Mouse (Mus musculus) kidney, adult 2 months (tissue): ENCODE measurements around the gene Eps15l1. TPM values are rescaled to one million over a fixed set of nuclear protein-coding genes. Genes with fewer than 3 reads are reported as not detected.

Experiments used
- DNase-seq: peaks from one replicate; pipeline ENCODE4 v3.0.0; 2021
- H3K27ac ChIP-seq: fragments of 200-500 bp; 2 replicates; pipeline ENCODE4 v1.5.1; 2012; ENCODE audit warnings: low read depth, low read length, control low read depth, inconsistent platforms; ENCODE audit not compliant: insufficient read depth
- H3K27me3 ChIP-seq: fragments of 200-500 bp; replicated peaks from 2 replicates; pipeline ENCODE4 v1.6.1; 2012; ENCODE audit warnings: mild to moderate bottlenecking, moderate library complexity, low read length, inconsistent platforms; ENCODE audit not compliant: control insufficient read depth, insufficient read depth
- H3K36me3 ChIP-seq: fragments of 200-500 bp; 2 replicates; pipeline ENCODE4 v1.6.1; 2012; ENCODE audit warnings: mild to moderate bottlenecking, moderate library complexity, low read length, inconsistent platforms; ENCODE audit not compliant: control insufficient read depth, insufficient read depth
- H3K4me1 ChIP-seq: fragments of 200-500 bp; 2 replicates; pipeline ENCODE4 v1.6.1; 2011; ENCODE audit warnings: low read length; ENCODE audit not compliant: control insufficient read depth, insufficient read depth
- H3K4me3 ChIP-seq: fragments of 200-500 bp; 2 replicates; pipeline ENCODE4 v1.5.1; 2011; ENCODE audit warnings: mild to moderate bottlenecking, low read depth, low read length, control low read depth; ENCODE audit not compliant: insufficient read depth
- CTCF ChIP-seq: fragments of 200-500 bp; conservative IDR thresholded peaks from 2 replicates; pipeline ENCODE4 v1.5.1; 2011; ENCODE audit warnings: low read depth, mild to moderate bottlenecking, control low read depth, low read length, moderate library complexity, mixed read lengths; ENCODE audit not compliant: insufficient read depth, insufficient read length
- POLR2A ChIP-seq: fragments of 200-500 bp; IDR thresholded peaks from one replicate; pipeline ENCODE4 v1.6.1; 2011; ENCODE audit warnings: low read depth, low read length, control low read depth
- WGBS: fragments of 180-500 bp; shearing (Covaris S2); methylation state at CpG from one replicate; pipeline ENCODE4 v1.1.7; 2018; 5-methylcytosine and 5-hydroxymethylcytosine counted together
- polyA plus RNA-seq: library from polyadenylated mRNA; depleted of rRNA; stranded (reverse); fragments of >200 nt; gene quantifications from 2 replicates; pipeline ENCODE4 v1.2.3, GENCODE M21; 2012

Eps15l1 gene
- polyA plus RNA-seq, 1 experiment = 30.3 TPM

- DNase-seq = peak; percentile 85
- no peaks in the 10 kb centered on the region for H3K36me3 ChIP-seq
- peak overlapping the region; percentile 31; the same call in 1 of the 2 replicates for H3K4me3 ChIP-seq
- 61% methylated on average over 7 of the region's 7 CpGs for whole genome bisulfite sequencing
- no peak for TF ChIP-seq CTCF
- TF ChIP-seq POLR2A = peak; percentile 35
- no peaks in the 10 kb centered on the region for H3K4me1 ChIP-seq
- H3K27ac ChIP-seq = peak overlapping the region; percentile 68
- no peaks in the 10 kb centered on the region for H3K27me3 ChIP-seq
Measured at GRCm38 (mm10) chr8:72363457-72363856, 57.8 kb downstream of the Eps15l1 start.

- Histone ChIP-seq H3K4me1 (no peaks in the 10 kb centered on the region), H3K27me3 (no peaks in the 10 kb centered on the region), H3K4me3 (no peak overlapping the region), H3K27ac (peak overlapping the region; percentile 42; the same call in 1 of the 2 replicates), H3K36me3 (no peaks in the 10 kb centered on the region)
- WGBS = 90% methylated on average over 4 of the region's 4 CpGs
- TF ChIP-seq POLR2A (no peak), CTCF (no peak)
- no peak for DNase-seq
Measured at GRCm38 (mm10) chr8:72362754-72363153, 58.5 kb downstream of the Eps15l1 start.

- Histone ChIP-seq H3K4me1 (no peaks in the 10 kb centered on the region), H3K27ac (no peak overlapping the region), H3K27me3 (no peaks in the 10 kb centered on the region), H3K36me3 (no peaks in the 10 kb centered on the region), H3K4me3 (no peak overlapping the region)
- TF ChIP-seq CTCF (no peak), POLR2A (no peak)
- DNase-seq = peak; percentile 30
Measured at GRCm38 (mm10) chr8:72360162-72360561, 61.1 kb downstream of the Eps15l1 start.

- Histone ChIP-seq H3K27me3 (no peaks in the 10 kb centered on the region), H3K4me1 (peaks cover 15% of the 10 kb centered on the region), H3K4me3 (no peak overlapping the region), H3K27ac (no peak overlapping the region), H3K36me3 (no peaks in the 10 kb centered on the region)
- 88% methylated on average over 3 of the region's 3 CpGs for WGBS
- DNase-seq = no peak
- no peak for TF ChIP-seq POLR2A
- no peak for TF ChIP-seq CTCF
Measured at GRCm38 (mm10) chr8:72356593-72356992, 64.7 kb downstream of the Eps15l1 start.

GRCm38 (mm10) chr8:72354272-72354671, 67.0 kb downstream of the Eps15l1 start:
- Histone ChIP-seq H3K36me3 (no peaks in the 10 kb centered on the region), H3K4me1 (peaks cover 15% of the 10 kb centered on the region), H3K27me3 (no peaks in the 10 kb centered on the region), H3K27ac (peak overlapping the region; percentile 82), H3K4me3 (no peak overlapping the region)
- no peak for TF ChIP-seq POLR2A
- no peak for TF ChIP-seq CTCF
- 25% methylated on average over 11 of the region's 11 CpGs for WGBS
- peak; percentile 83 for DNase-seq

- no peak for DNase-seq
- H3K27me3 ChIP-seq = no peaks in the 10 kb centered on the region
- no peak overlapping the region for H3K4me3 ChIP-seq
- peak overlapping the region; percentile 82 for H3K27ac ChIP-seq
- peaks cover 15% of the 10 kb centered on the region for H3K4me1 ChIP-seq
- 70% methylated on average over 7 of the region's 7 CpGs for WGBS
- H3K36me3 ChIP-seq = no peaks in the 10 kb centered on the region
- TF ChIP-seq CTCF (no peak), POLR2A (no peak)
Measured at GRCm38 (mm10) chr8:72353700-72354045, 67.6 kb downstream of the Eps15l1 start.

- 38% methylated on average over 8 of the region's 8 CpGs for WGBS
- DNase-seq = peak; percentile 77
- TF ChIP-seq CTCF (no peak), POLR2A (no peak)
- Histone ChIP-seq H3K4me3 (no peak overlapping the region), H3K4me1 (peaks cover 15% of the 10 kb centered on the region), H3K36me3 (no peaks in the 10 kb centered on the region), H3K27ac (peak overlapping the region; percentile 82), H3K27me3 (no peaks in the 10 kb centered on the region)
Measured at GRCm38 (mm10) chr8:72352951-72353699, 68.1 kb downstream of the Eps15l1 start.
